Mouse (Mus musculus) liver, adult 2 months (tissue): ENCODE data around the gene Gm40193.

Experiments
- CTCF ChIP-seq: fragments of 200-500 bp; IDR thresholded peaks from 2 replicates; pipeline ENCODE4 v1.5.1; 2011; ENCODE audit warnings: low read depth, low read length, control low read depth
- POLR2A ChIP-seq: fragments of 200-500 bp; IDR thresholded peaks from 2 replicates; pipeline ENCODE4 v1.6.1; 2011; ENCODE audit warnings: low read length, control low read depth; ENCODE audit not compliant: insufficient read depth; ENCODE audit errors: extremely low read depth

DNA sequence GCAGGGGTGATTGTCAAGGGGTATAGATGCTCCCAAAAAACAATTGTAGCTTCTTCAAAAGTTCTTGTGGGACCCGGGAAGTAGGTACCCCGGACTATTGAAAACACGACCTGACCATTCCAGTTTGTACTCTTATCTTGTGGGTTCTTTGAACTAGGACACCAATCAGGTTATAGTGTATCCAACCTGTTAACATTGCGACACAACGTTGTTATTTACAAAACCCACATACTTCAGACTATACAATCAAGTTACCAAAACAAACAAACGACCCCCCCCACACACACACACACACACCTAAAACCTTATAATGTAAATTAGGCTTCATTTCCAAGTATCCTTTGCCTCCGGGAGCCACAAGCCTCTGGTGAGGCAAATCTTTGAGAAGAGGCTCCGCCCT, 8.0 kb downstream of the Gm40193 start:
- TF ChIP-seq POLR2A (no peak), CTCF (no peak)
